Mouse (Mus musculus) lung, embryonic 16.5 days (tissue): Measurements from ENCODE around the gene Olfr598. TPM values are rescaled to one million over a fixed set of nuclear protein-coding genes. Genes with fewer than 3 reads are reported as not detected.
"Not testable (repeated sequence)": the region's sequence is repeated elsewhere in the genome, so short reads cannot be mapped to it uniquely, and the experiment has no call there.

Source experiments
- ATAC-seq: fragments of 200-750 bp; cut with Nextera tagmentation; 2 replicates; pipeline ENCODE4 v1.8.0; 2017; ENCODE audit warnings: low read depth, mild to moderate bottlenecking, moderate library complexity
- H3K27ac ChIP-seq: fragments of 300-500 bp; sonication (generic); 2 replicates; pipeline ENCODE4 v1.5.1; 2014; ENCODE audit warnings: mild to moderate bottlenecking, control low read depth, low read length
- H3K27me3 ChIP-seq: fragments of 300-500 bp; sonication (generic); 2 replicates; pipeline ENCODE4 v1.6.1; 2014; ENCODE audit warnings: low read depth, low read length, mixed read lengths; ENCODE audit not compliant: control insufficient read depth, insufficient read depth
- H3K36me3 ChIP-seq: fragments of 300-500 bp; sonication (generic); 2 replicates; pipeline ENCODE4 v1.6.1; 2014; ENCODE audit warnings: low read length; ENCODE audit not compliant: control insufficient read depth, insufficient read depth
- H3K4me1 ChIP-seq: fragments of 300-500 bp; sonication (generic); replicated peaks from 2 replicates; pipeline ENCODE4 v1.6.1; 2014; ENCODE audit warnings: low read length, mixed read lengths; ENCODE audit not compliant: control insufficient read depth, insufficient read depth
- H3K4me2 ChIP-seq: fragments of 300-500 bp; sonication (generic); 2 replicates; pipeline ENCODE4 v1.6.1; 2014; ENCODE audit warnings: low read depth, low read length, control low read depth
- H3K4me3 ChIP-seq: fragments of 300-500 bp; sonication (generic); 2 replicates; pipeline ENCODE4 v1.5.1; 2014; ENCODE audit warnings: mild to moderate bottlenecking, low read length, control low read depth
- H3K9ac ChIP-seq: fragments of 300-500 bp; sonication (generic); 2 replicates; pipeline ENCODE4 v1.6.1; 2014; ENCODE audit warnings: low read length, control low read depth
- H3K9me3 ChIP-seq: fragments of 300-500 bp; sonication (generic); 2 replicates; pipeline ENCODE4 v1.6.1; 2016; ENCODE audit warnings: low read length; ENCODE audit not compliant: control insufficient read depth
- WGBS: fragments of 180-500 bp; shearing (Covaris S2); extraction: QIAGEN DNeasy Blood & Tissue Kit; methylation state at CpG from one replicate; pipeline ENCODE4 v1.1.7; 2014; 5-methylcytosine and 5-hydroxymethylcytosine counted together
- polyA plus RNA-seq: library from polyadenylated mRNA; unstranded; fragments of >200 nt; fragmentation: Nextera tagmentation; extraction: Ambion mirVana; gene quantifications from 2 replicates; pipeline ENCODE4 v1.2.1, GENCODE M21; 2015

Olfr598 gene
- not detected in 2 replicates for polyA plus RNA-seq

GRCm38 (mm10) chr7:103323268-103323667, at the start of gene Olfr598:
Gene Olfr598 (plus strand): TSS chr7:103323568.
- Histone ChIP-seq H3K27ac (no peak within 1 kb of the TSS), H3K4me1 (no peaks in the 10 kb centered on the region), H3K9me3 (no peaks in the 10 kb centered on the region), H3K9ac (no peak within 1 kb of the TSS), H3K4me2 (no peak within 1 kb of the TSS), H3K4me3 (no peak within 1 kb of the TSS), H3K36me3 (no peaks in the 10 kb centered on the region), H3K27me3 (no peaks in the 10 kb centered on the region)
- no peak for ATAC-seq

- not testable (repeated sequence) for H3K4me1 ChIP-seq, H3K4me2 ChIP-seq, H3K27ac ChIP-seq, H3K4me3 ChIP-seq, H3K9ac ChIP-seq, ATAC-seq, H3K36me3 ChIP-seq, H3K27me3 ChIP-seq, H3K9me3 ChIP-seq
- 82% methylated on average over 2 of the region's 2 CpGs for WGBS
These were observed 18.0 kb upstream of the Olfr598 start, which contains the start of gene Olfr596 for GRCm38 (mm10) chr7:103305348-103305747. Gene Olfr596 (plus strand): TSS chr7:103305648.

DNA sequence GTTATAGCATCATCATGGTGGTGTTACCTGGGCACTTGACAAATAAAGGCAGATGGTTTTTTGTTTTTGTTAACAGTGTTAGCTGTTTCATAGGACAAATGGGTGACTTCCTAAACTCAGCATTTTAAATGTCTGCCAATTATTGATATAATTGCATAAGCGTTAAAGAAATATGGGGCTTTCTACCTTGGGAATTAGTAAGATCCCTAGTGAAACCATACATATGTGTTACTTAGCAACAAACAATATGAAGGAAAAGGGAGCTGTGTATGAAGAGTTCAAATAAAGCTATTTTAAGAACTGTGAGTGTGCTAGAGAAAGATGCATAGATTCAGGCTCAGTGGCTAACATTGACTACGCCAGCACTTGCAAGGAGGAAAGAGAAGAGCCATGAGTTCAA, 7.4 kb upstream of the Olfr598 start, which contains the start of gene Olfr597:
Gene Olfr597, plus strand, starts transcription at position 301 of the 400 bp plus-strand sequence.
- H3K36me3 ChIP-seq, H3K4me2 ChIP-seq, H3K4me1 ChIP-seq, H3K27ac ChIP-seq, ATAC-seq, H3K9me3 ChIP-seq, H3K9ac ChIP-seq, H3K4me3 ChIP-seq, H3K27me3 ChIP-seq: not testable (repeated sequence)
- 82% methylated on average over 2 of the region's 2 CpGs for WGBS

- WGBS, result 93% methylated on average over 1 of the region's 1 CpGs
- no peak within 1 kb of the TSS for H3K9ac ChIP-seq
- ATAC-seq, result no peak
These were observed 12.2 kb downstream of the Olfr598 start, which contains the start of gene Olfr599 for GRCm38 (mm10) chr7:103335617-103336016. Gene Olfr599 (plus strand): TSS chr7:103335917.

GRCm38 (mm10) chr7:103349569-103349968, 26.2 kb downstream of the Olfr598 start, which contains the start of gene Olfr600:
Gene Olfr600 (minus strand): TSS chr7:103349669.
- ATAC-seq, result no peak
- Histone ChIP-seq H3K9me3 (no peaks in the 10 kb centered on the region), H3K4me2 (no peak within 1 kb of the TSS), H3K9ac (no peak within 1 kb of the TSS), H3K27me3 (no peaks in the 10 kb centered on the region), H3K4me1 (no peaks in the 10 kb centered on the region), H3K36me3 (no peaks in the 10 kb centered on the region), H3K27ac (no peak within 1 kb of the TSS), H3K4me3 (no peak within 1 kb of the TSS)

More at GRCm38 (mm10) chr7:103335617-103336016, 12.2 kb downstream of the Olfr598 start, which contains the start of gene Olfr599:
- Histone ChIP-seq H3K36me3 (no peaks in the 10 kb centered on the region), H3K4me2 (no peak within 1 kb of the TSS), H3K4me3 (no peak within 1 kb of the TSS), H3K27me3 (no peaks in the 10 kb centered on the region), H3K9me3 (no peaks in the 10 kb centered on the region), H3K27ac (no peak within 1 kb of the TSS), H3K4me1 (no peaks in the 10 kb centered on the region)

- Histone ChIP-seq H3K4me2 (no peak within 1 kb of the TSS), H3K36me3 (no peaks in the 10 kb centered on the region), H3K4me1 (no peaks in the 10 kb centered on the region), H3K27ac (no peak within 1 kb of the TSS), H3K4me3 (no peak within 1 kb of the TSS), H3K27me3 (no peaks in the 10 kb centered on the region), H3K9ac (no peak within 1 kb of the TSS), H3K9me3 (no peaks in the 10 kb centered on the region)
- ATAC-seq, result no peak
- 88% methylated on average over 1 of the region's 1 CpGs for WGBS
These were observed 39.2 kb downstream of the Olfr598 start, which contains the start of gene Olfr601 for GRCm38 (mm10) chr7:103362555-103362954. Gene Olfr601 (minus strand): TSS chr7:103362655.

Other genes starting within 250 kb of the Olfr598 start
- gene Olfr584, start 241.7 kb upstream of the Olfr598 start, polyA plus RNA-seq, result not detected in 2 replicates
- not detected in 2 replicates for gene Olfr585, start 225.8 kb upstream of the Olfr598 start, polyA plus RNA-seq
- gene Olfr586, start 197.9 kb upstream of the Olfr598 start, polyA plus RNA-seq, result not detected in 2 replicates
- not detected in 2 replicates for gene Olfr588-ps1, start 182.7 kb upstream of the Olfr598 start, polyA plus RNA-seq
- not detected in 2 replicates for gene Olfr589, start 167.2 kb upstream of the Olfr598 start, polyA plus RNA-seq
- gene Olfr591, start 145.2 kb upstream of the Olfr598 start, polyA plus RNA-seq, result not detected in 2 replicates
- not detected in 2 replicates for gene Olfr592, start 138.8 kb upstream of the Olfr598 start, polyA plus RNA-seq
- not detected in 2 replicates for gene Olfr593, start 111.7 kb upstream of the Olfr598 start, polyA plus RNA-seq
- not detected in 2 replicates for gene Olfr594, start 106.6 kb upstream of the Olfr598 start, polyA plus RNA-seq
- not detected in 2 replicates for gene Usp17ld, start 71.1 kb upstream of the Olfr598 start, polyA plus RNA-seq
- not detected in 2 replicates for gene Olfr596, start 17.9 kb upstream of the Olfr598 start, polyA plus RNA-seq
- not detected in 2 replicates for gene Olfr597, start 7.3 kb upstream of the Olfr598 start, polyA plus RNA-seq
- not detected in 2 replicates for gene Olfr599, start 12.3 kb downstream of the Olfr598 start, polyA plus RNA-seq
- not detected in 2 replicates for gene Olfr600, start 26.1 kb downstream of the Olfr598 start, polyA plus RNA-seq
- gene Olfr601, start 39.1 kb downstream of the Olfr598 start, polyA plus RNA-seq, result not detected in 2 replicates
- not detected in 2 replicates for gene Olfr603, start 62.6 kb downstream of the Olfr598 start, polyA plus RNA-seq
- gene Usp17lc, start 91.5 kb downstream of the Olfr598 start, polyA plus RNA-seq, result not detected in 2 replicates
- not detected in 2 replicates for gene Olfr605, start 121.9 kb downstream of the Olfr598 start, polyA plus RNA-seq
- not detected in 2 replicates for gene Olfr606, start 125.5 kb downstream of the Olfr598 start, polyA plus RNA-seq
- not detected in 2 replicates for gene Olfr607, start 140.6 kb downstream of the Olfr598 start, polyA plus RNA-seq
- not detected in 2 replicates for gene Olfr608, start 146.3 kb downstream of the Olfr598 start, polyA plus RNA-seq
- not detected in 2 replicates for gene Olfr609, start 174.5 kb downstream of the Olfr598 start, polyA plus RNA-seq
- gene Olfr610, start 188.6 kb downstream of the Olfr598 start, polyA plus RNA-seq, result not detected in 2 replicates
- gene Olfr611, start 197.3 kb downstream of the Olfr598 start, polyA plus RNA-seq, result not detected in 2 replicates
- gene Olfr612, start 219.1 kb downstream of the Olfr598 start, polyA plus RNA-seq, result not detected in 2 replicates
- not detected in 2 replicates for gene Olfr613, start 224.5 kb downstream of the Olfr598 start, polyA plus RNA-seq
- gene Olfr615, start 232.5 kb downstream of the Olfr598 start, polyA plus RNA-seq, result not detected in 2 replicates
- not detected in 2 replicates for gene Olfr616, start 245.6 kb downstream of the Olfr598 start, polyA plus RNA-seq
- gene Olfr617, start 249.5 kb downstream of the Olfr598 start, polyA plus RNA-seq, result not detected in 2 replicates